Mouse (Mus musculus) erythroblast, embryonic 14.5 days (primary cell): ENCODE data around the gene Lyst. TPM values are rescaled to one million over a fixed set of nuclear protein-coding genes. Genes with fewer than 3 reads are reported as not detected.

ENCODE experiments used
- H3K27me3 ChIP-seq: 2 replicates; pipeline ENCODE4 v1.6.1; 2012; ENCODE audit warnings: inconsistent platforms; ENCODE audit not compliant: control insufficient read depth
- H3K36me3 ChIP-seq: 2 replicates; pipeline ENCODE4 v1.6.1; 2012; ENCODE audit warnings: mild to moderate bottlenecking, inconsistent platforms; ENCODE audit not compliant: control insufficient read depth
- H3K4me1 ChIP-seq: 2 replicates; pipeline ENCODE4 v1.6.1; 2012; ENCODE audit warnings: inconsistent platforms; ENCODE audit not compliant: control insufficient read depth
- H3K4me3 ChIP-seq: replicated peaks from 2 replicates; pipeline ENCODE3; 2012; ENCODE audit warnings: moderate library complexity, mild to moderate bottlenecking, inconsistent platforms
- H3K9me3 ChIP-seq: 2 replicates; pipeline ENCODE4 v1.6.1; 2012; ENCODE audit warnings: low read length, inconsistent platforms, mixed read lengths; ENCODE audit not compliant: control insufficient read depth
- GATA1 ChIP-seq: IDR thresholded peaks from 2 replicates; pipeline ENCODE4 v1.6.1; 2012; ENCODE audit warnings: low read length, inconsistent platforms, mixed read lengths
- TAL1 ChIP-seq: IDR thresholded peaks from 3 replicates; pipeline ENCODE4 v1.6.1; 2012; ENCODE audit warnings: low read length, inconsistent platforms, mixed read lengths
- polyA plus RNA-seq: library from polyadenylated mRNA; stranded (reverse); fragments of >175 nt; gene quantifications from 2 replicates; pipeline ENCODE4 v1.2.3, GENCODE M21; 2012

Lyst gene
- polyA plus RNA-seq, 1 experiment, result 0.01 TPM

DNA sequence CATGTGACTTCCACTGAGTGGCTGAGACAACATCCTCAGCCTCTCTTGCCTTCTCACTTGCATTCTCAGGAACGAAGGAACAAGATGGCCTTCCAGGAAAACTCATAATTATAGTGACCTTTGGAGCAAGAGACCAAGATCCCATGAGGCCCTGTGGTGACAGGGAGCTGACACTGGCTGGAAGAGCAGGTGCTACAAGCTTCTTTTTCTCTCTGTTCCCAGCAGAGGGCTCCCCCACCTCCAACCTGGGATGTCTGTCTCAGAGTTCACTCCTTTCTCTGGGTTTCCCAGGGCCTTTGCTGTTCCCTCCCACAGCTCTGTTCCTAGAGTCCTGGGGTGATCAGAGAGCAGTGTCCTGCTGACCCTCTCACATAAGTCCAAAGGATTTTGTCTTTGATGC lies 237.9 kb downstream of the Lyst start:
- Histone ChIP-seq H3K4me3 (no peak overlapping the region), H3K36me3 (no peaks in the 10 kb centered on the region), H3K27me3 (no peaks in the 10 kb centered on the region), H3K9me3 (no peaks in the 10 kb centered on the region), H3K4me1 (no peaks in the 10 kb centered on the region)
- TF ChIP-seq GATA1 (no peak), TAL1 (no peak)

Other genes starting within 250 kb of the Lyst start
- gene Gpr137b, start 196.4 kb upstream of the Lyst start, polyA plus RNA-seq, result not detected in 2 replicates
- 0.01 TPM in 1 of 2 replicates, not detected in the other for gene Nid1, start 152.8 kb upstream of the Lyst start, polyA plus RNA-seq
- not detected in 2 replicates for gene Gng4, start 193.7 kb downstream of the Lyst start, polyA plus RNA-seq